Mouse (Mus musculus): ENCODE measurements around the gene Lnx1. TPM values are rescaled to one million over a fixed set of nuclear protein-coding genes. Genes with fewer than 3 reads are reported as not detected.

The Lnx1 gene
- polyA plus RNA-seq, 1 experiment from 2014 or later: 0.53 TPM

GRCm38 (mm10) chr5:74656410-74656809 is 46.3 kb downstream of the Lnx1 start:
- WGBS: 83% methylated on average over 5 of the region's 5 CpGs
- Histone ChIP-seq H3K4me2 (ENCODE audit: low read depth, low read length, severe bottlenecking) (no peak overlapping the region), H3K27ac (ENCODE audit: low read depth, low read length) (no peak overlapping the region), H3K9ac (ENCODE audit: low read length) (no peak overlapping the region), H3K9me3 (ENCODE audit: control insufficient read depth, low read length) (no peaks in the 10 kb centered on the region), H3K36me3 (ENCODE audit: control insufficient read depth, insufficient read depth, low read length) (no peaks in the 10 kb centered on the region), H3K4me3 (ENCODE audit: low read depth, low read length) (no peak overlapping the region), H3K27me3 (ENCODE audit: control insufficient read depth, insufficient read depth, low read length) (no peaks in the 10 kb centered on the region), H3K4me1 (replicated peaks; ENCODE audit: control insufficient read depth, insufficient read depth, low read length) (no peaks in the 10 kb centered on the region)
- no peak for DNase-seq (ENCODE audit: low spot score)
- ATAC-seq (replicated peaks; ENCODE audit: low FRiP score): no peak

- H3K4me3 ChIP-seq (ENCODE audit: low read depth, low read length): no peak overlapping the region
- H3K36me3 ChIP-seq (ENCODE audit: control insufficient read depth, insufficient read depth, low read length): no peaks in the 10 kb centered on the region
- H3K9ac ChIP-seq (ENCODE audit: low read length): no peak overlapping the region
- H3K9me3 ChIP-seq (ENCODE audit: control insufficient read depth, low read length): no peaks in the 10 kb centered on the region
- 87% methylated on average over 6 of the region's 6 CpGs for WGBS
- no peak overlapping the region for H3K4me2 ChIP-seq (ENCODE audit: low read depth, low read length, severe bottlenecking)
- no peaks in the 10 kb centered on the region for H3K4me1 ChIP-seq (replicated peaks; ENCODE audit: control insufficient read depth, insufficient read depth, low read length)
- H3K27ac ChIP-seq (ENCODE audit: low read depth, low read length): no peak overlapping the region
- H3K27me3 ChIP-seq (ENCODE audit: control insufficient read depth, insufficient read depth, low read length): no peaks in the 10 kb centered on the region
- ATAC-seq (replicated peaks; ENCODE audit: low FRiP score) (no peak), DNase-seq (ENCODE audit: low spot score) (no peak)
Measured at GRCm38 (mm10) chr5:74654527-74654926, 48.2 kb downstream of the Lnx1 start.

- H3K9ac ChIP-seq (ENCODE audit: low read length): no peak overlapping the region
- no peak for ATAC-seq (replicated peaks; ENCODE audit: low FRiP score)
- 94% methylated on average over 10 of the region's 10 CpGs for WGBS
- H3K4me1 ChIP-seq (replicated peaks; ENCODE audit: control insufficient read depth, insufficient read depth, low read length): no peaks in the 10 kb centered on the region
- H3K36me3 ChIP-seq (ENCODE audit: control insufficient read depth, insufficient read depth, low read length): no peaks in the 10 kb centered on the region
- no peak overlapping the region for H3K4me2 ChIP-seq (ENCODE audit: low read depth, low read length, severe bottlenecking)
- no peak overlapping the region for H3K4me3 ChIP-seq (ENCODE audit: low read depth, low read length)
- no peak overlapping the region for H3K27ac ChIP-seq (ENCODE audit: low read depth, low read length)
- H3K27me3 ChIP-seq (ENCODE audit: control insufficient read depth, insufficient read depth, low read length): no peaks in the 10 kb centered on the region
- H3K9me3 ChIP-seq (ENCODE audit: control insufficient read depth, low read length): no peaks in the 10 kb centered on the region
- no peak for DNase-seq (ENCODE audit: low spot score)
Measured at GRCm38 (mm10) chr5:74653766-74654165, 48.9 kb downstream of the Lnx1 start.

GRCm38 (mm10) chr5:74649122-74649521 is 53.6 kb downstream of the Lnx1 start:
- Histone ChIP-seq H3K4me2 (ENCODE audit: low read depth, low read length, severe bottlenecking) (no peak overlapping the region), H3K36me3 (ENCODE audit: control insufficient read depth, insufficient read depth, low read length) (no peaks in the 10 kb centered on the region), H3K27ac (ENCODE audit: low read depth, low read length) (no peak overlapping the region), H3K27me3 (ENCODE audit: control insufficient read depth, insufficient read depth, low read length) (no peaks in the 10 kb centered on the region), H3K4me3 (ENCODE audit: low read depth, low read length) (no peak overlapping the region), H3K9me3 (ENCODE audit: control insufficient read depth, low read length) (no peaks in the 10 kb centered on the region), H3K9ac (ENCODE audit: low read length) (no peak overlapping the region), H3K4me1 (replicated peaks; ENCODE audit: control insufficient read depth, insufficient read depth, low read length) (no peaks in the 10 kb centered on the region)
- WGBS: 100% methylated on average over 1 of the region's 1 CpGs
- DNase-seq (ENCODE audit: low spot score) (no peak), ATAC-seq (replicated peaks; ENCODE audit: low FRiP score) (no peak)

- 86% methylated on average over 9 of the region's 9 CpGs for WGBS
- Histone ChIP-seq H3K27me3 (ENCODE audit: control insufficient read depth, insufficient read depth, low read length) (no peaks in the 10 kb centered on the region), H3K4me2 (ENCODE audit: low read depth, low read length, severe bottlenecking) (no peak overlapping the region), H3K9ac (ENCODE audit: low read length) (no peak overlapping the region), H3K4me1 (replicated peaks; ENCODE audit: control insufficient read depth, insufficient read depth, low read length) (no peaks in the 10 kb centered on the region), H3K4me3 (ENCODE audit: low read depth, low read length) (no peak overlapping the region), H3K36me3 (ENCODE audit: control insufficient read depth, insufficient read depth, low read length) (no peaks in the 10 kb centered on the region), H3K9me3 (ENCODE audit: control insufficient read depth, low read length) (no peaks in the 10 kb centered on the region), H3K27ac (ENCODE audit: low read depth, low read length) (no peak overlapping the region)
- ATAC-seq (replicated peaks; ENCODE audit: low FRiP score) (no peak), DNase-seq (ENCODE audit: low spot score) (no peak)
Measured at GRCm38 (mm10) chr5:74648216-74648615, 54.5 kb downstream of the Lnx1 start.

GRCm38 (mm10) chr5:74647584-74647984 is 55.1 kb downstream of the Lnx1 start:
- H3K4me3 ChIP-seq (ENCODE audit: low read depth, low read length): no peak overlapping the region
- no peaks in the 10 kb centered on the region for H3K27me3 ChIP-seq (ENCODE audit: control insufficient read depth, insufficient read depth, low read length)
- no peak overlapping the region for H3K27ac ChIP-seq (ENCODE audit: low read depth, low read length)
- no peaks in the 10 kb centered on the region for H3K9me3 ChIP-seq (ENCODE audit: control insufficient read depth, low read length)
- no peak overlapping the region for H3K4me2 ChIP-seq (ENCODE audit: low read depth, low read length, severe bottlenecking)
- 71% methylated on average over 5 of the region's 6 CpGs for WGBS
- ATAC-seq (replicated peaks; ENCODE audit: low FRiP score) (no peak), DNase-seq (ENCODE audit: low spot score) (no peak)
- H3K4me1 ChIP-seq (replicated peaks; ENCODE audit: control insufficient read depth, insufficient read depth, low read length): no peaks in the 10 kb centered on the region
- H3K9ac ChIP-seq (ENCODE audit: low read length): no peak overlapping the region
- no peaks in the 10 kb centered on the region for H3K36me3 ChIP-seq (ENCODE audit: control insufficient read depth, insufficient read depth, low read length)

GRCm38 (mm10) chr5:74642291-74642690 is 60.4 kb downstream of the Lnx1 start:
- WGBS: 84% methylated on average over 2 of the region's 2 CpGs
- no peak overlapping the region for H3K27ac ChIP-seq (ENCODE audit: low read depth, low read length)
- no peak for ATAC-seq (replicated peaks; ENCODE audit: low FRiP score)
- no peak for DNase-seq (ENCODE audit: low spot score)
- no peak overlapping the region for H3K9ac ChIP-seq (ENCODE audit: low read length)
- no peaks in the 10 kb centered on the region for H3K4me1 ChIP-seq (replicated peaks; ENCODE audit: control insufficient read depth, insufficient read depth, low read length)
- H3K4me2 ChIP-seq (ENCODE audit: low read depth, low read length, severe bottlenecking): no peak overlapping the region
- no peaks in the 10 kb centered on the region for H3K36me3 ChIP-seq (ENCODE audit: control insufficient read depth, insufficient read depth, low read length)
- H3K9me3 ChIP-seq (ENCODE audit: control insufficient read depth, low read length): no peaks in the 10 kb centered on the region
- no peaks in the 10 kb centered on the region for H3K27me3 ChIP-seq (ENCODE audit: control insufficient read depth, insufficient read depth, low read length)
- no peak overlapping the region for H3K4me3 ChIP-seq (ENCODE audit: low read depth, low read length)

- Histone ChIP-seq H3K27ac (ENCODE audit: low read depth, low read length) (no peak overlapping the region), H3K36me3 (ENCODE audit: control insufficient read depth, insufficient read depth, low read length) (no peaks in the 10 kb centered on the region), H3K4me3 (ENCODE audit: low read depth, low read length) (no peak overlapping the region), H3K4me1 (replicated peaks; ENCODE audit: control insufficient read depth, insufficient read depth, low read length) (no peaks in the 10 kb centered on the region), H3K9me3 (ENCODE audit: control insufficient read depth, low read length) (no peaks in the 10 kb centered on the region), H3K4me2 (ENCODE audit: low read depth, low read length, severe bottlenecking) (no peak overlapping the region), H3K9ac (ENCODE audit: low read length) (no peak overlapping the region), H3K27me3 (ENCODE audit: control insufficient read depth, insufficient read depth, low read length) (no peaks in the 10 kb centered on the region)
- DNase-seq (ENCODE audit: low spot score) (no peak), ATAC-seq (replicated peaks; ENCODE audit: low FRiP score) (no peak)
- WGBS: 54% methylated on average over 6 of the region's 6 CpGs
Measured at GRCm38 (mm10) chr5:74641000-74641399, 61.7 kb downstream of the Lnx1 start.

- H3K9ac ChIP-seq (ENCODE audit: low read length): no peak overlapping the region
- no peak overlapping the region for H3K4me2 ChIP-seq (ENCODE audit: low read depth, low read length, severe bottlenecking)
- H3K27ac ChIP-seq (ENCODE audit: low read depth, low read length): no peak overlapping the region
- ATAC-seq (replicated peaks; ENCODE audit: low FRiP score) (no peak), DNase-seq (ENCODE audit: low spot score) (no peak)
- WGBS: 86% methylated on average over 4 of the region's 4 CpGs
- no peaks in the 10 kb centered on the region for H3K27me3 ChIP-seq (ENCODE audit: control insufficient read depth, insufficient read depth, low read length)
- no peaks in the 10 kb centered on the region for H3K9me3 ChIP-seq (ENCODE audit: control insufficient read depth, low read length)
- H3K36me3 ChIP-seq (ENCODE audit: control insufficient read depth, insufficient read depth, low read length): no peaks in the 10 kb centered on the region
- H3K4me3 ChIP-seq (ENCODE audit: low read depth, low read length): no peak overlapping the region
- H3K4me1 ChIP-seq (replicated peaks; ENCODE audit: control insufficient read depth, insufficient read depth, low read length): no peaks in the 10 kb centered on the region
Measured at GRCm38 (mm10) chr5:74640504-74640903, 62.2 kb downstream of the Lnx1 start.
